Mouse (Mus musculus) heart, postnatal 25 days (tissue): Measurements from ENCODE around the gene Ifnar2. TPM values are rescaled to one million over a fixed set of nuclear protein-coding genes. Genes with fewer than 3 reads are reported as not detected.

ENCODE experiments used
- DNase-seq: peaks from one replicate; pipeline ENCODE4 v3.0.0; 2022; ENCODE audit warnings: low spot score
- intact Hi-C: fragments of 180-260 bp; cut with DNase I; formaldehyde crosslinking; loops from one replicate; pipeline ENCODE4 v1.15.1; 2025
- total RNA-seq, 2 experiments: library from RNA; stranded (reverse); gene quantifications; 2 replicates each; pipeline ENCODE4 v1.2.3; 2021

Gene Ifnar2
- total RNA-seq, 2 experiments from 2014 or later: 34.5 to 37.6 TPM

DNA sequence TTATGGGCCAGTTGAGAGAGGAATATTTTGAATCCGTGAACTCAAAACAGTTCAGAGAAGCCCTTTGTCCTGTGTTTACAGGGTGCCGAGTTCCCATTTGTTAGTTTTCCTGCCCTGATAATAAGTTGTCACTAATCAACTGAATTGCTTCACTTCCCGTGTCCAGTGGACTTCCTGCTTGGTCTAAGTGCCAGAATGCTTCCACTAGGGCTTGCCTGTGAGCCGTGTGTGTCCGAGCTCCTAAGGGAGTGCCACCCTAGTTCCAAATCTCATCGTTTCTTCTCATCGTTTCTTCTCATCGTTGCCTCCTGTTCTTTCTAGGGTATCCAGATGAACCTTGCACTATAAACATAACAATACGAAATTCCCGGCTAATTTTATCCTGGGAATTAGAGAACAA lies 13.0 kb downstream of the Ifnar2 start:
- DNase-seq: peak; percentile 52
- intact Hi-C loops: no loop called here

GRCm38 (mm10) chr16:91386419-91387120 lies 14.0 kb downstream of the Ifnar2 start:
- intact Hi-C loops: no loop called here
- DNase-seq: no peak

- DNase-seq: no peak
- intact Hi-C loops: no loop called here
Observed at GRCm38 (mm10) chr16:91387121-91387486, 14.5 kb downstream of the Ifnar2 start.

GRCm38 (mm10) chr16:91390100-91390499 lies 17.5 kb downstream of the Ifnar2 start:
- DNase-seq: no peak
- intact Hi-C loops: no loop called here

GRCm38 (mm10) chr16:91391421-91391820 lies 18.8 kb downstream of the Ifnar2 start, which contains the start of gene Gm21970:
Gene Gm21970 (plus strand): TSS chr16:91391721.
- no peak for DNase-seq
- intact Hi-C loops: no loop called here

GRCm38 (mm10) chr16:91394826-91395410 lies 22.3 kb downstream of the Ifnar2 start:
- intact Hi-C loops: no loop called here
- no peak for DNase-seq

DNA sequence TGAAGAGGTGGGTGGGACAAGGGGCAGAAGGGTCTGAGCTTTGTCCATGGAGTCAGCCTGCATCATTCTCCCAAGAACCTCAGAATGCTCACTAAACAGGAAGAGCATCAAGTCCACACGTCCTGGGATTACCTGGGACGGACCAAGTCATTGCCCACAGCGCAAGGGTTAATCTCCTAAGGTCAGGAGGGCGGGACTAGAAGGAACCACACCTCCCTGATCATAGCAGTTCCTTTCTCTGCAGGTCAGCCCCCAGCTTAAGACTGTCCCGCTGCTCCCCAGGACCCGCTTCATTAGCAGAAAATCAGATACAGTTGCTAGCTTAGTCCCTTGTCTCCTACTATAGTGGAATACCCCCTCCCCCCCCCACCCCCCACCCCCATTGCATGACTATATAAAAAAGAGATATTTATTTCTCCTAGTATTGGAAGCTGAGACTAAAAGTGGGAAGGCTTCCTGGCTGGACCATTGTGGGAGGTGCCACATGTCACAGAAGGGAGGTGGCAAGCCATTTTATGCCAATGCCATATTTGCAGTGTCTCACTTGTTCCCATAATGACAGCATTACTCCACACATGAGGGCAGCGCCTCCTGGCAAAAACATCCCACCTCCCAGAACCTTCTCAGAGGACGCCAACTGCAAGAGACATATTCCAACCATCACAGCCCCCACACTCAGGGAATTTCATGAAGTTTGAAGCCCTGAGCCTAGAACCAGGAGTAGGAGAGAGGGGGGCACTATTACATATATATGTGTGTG lies 23.2 kb downstream of the Ifnar2 start:
- intact Hi-C loops: no loop called here
- no peak for DNase-seq

GRCm38 (mm10) chr16:91396844-91397537 lies 24.4 kb downstream of the Ifnar2 start:
- intact Hi-C loops: no loop called here
- no peak for DNase-seq

- no peak for DNase-seq
- intact Hi-C loops: no loop called here
Observed at GRCm38 (mm10) chr16:91398030-91398429, 25.4 kb downstream of the Ifnar2 start.

GRCm38 (mm10) chr16:91398944-91399343 lies 26.4 kb downstream of the Ifnar2 start:
- intact Hi-C loops: no loop called here
- no peak for DNase-seq

GRCm38 (mm10) chr16:91401569-91402165 lies 29.1 kb downstream of the Ifnar2 start:
- intact Hi-C loops: no loop called here
- DNase-seq: no peak

- intact Hi-C loops: no loop called here
Observed at GRCm38 (mm10) chr16:91403784-91404183, 31.2 kb downstream of the Ifnar2 start.

DNA sequence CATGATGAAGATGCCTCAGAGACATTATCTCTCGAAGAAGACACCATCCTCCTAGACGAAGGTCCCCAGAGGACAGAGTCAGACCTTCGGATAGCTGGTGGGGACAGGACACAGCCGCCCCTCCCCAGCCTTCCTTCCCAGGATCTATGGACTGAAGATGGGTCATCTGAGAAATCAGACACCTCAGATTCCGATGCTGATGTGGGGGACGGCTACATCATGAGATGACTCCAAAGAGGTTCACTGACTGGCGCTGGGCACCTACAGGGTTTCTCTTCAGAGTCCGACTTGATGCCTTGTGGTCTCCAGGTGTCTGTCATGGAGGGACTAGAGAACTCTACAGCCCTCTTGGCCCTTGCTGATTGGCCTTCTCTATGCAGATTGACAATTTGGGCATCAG lies 31.6 kb downstream of the Ifnar2 start:
- intact Hi-C loops: no loop called here
- DNase-seq: no peak

More at GRCm38 (mm10) chr16:91403784-91404183, 31.2 kb downstream of the Ifnar2 start:
- DNase-seq: no peak

DNA sequence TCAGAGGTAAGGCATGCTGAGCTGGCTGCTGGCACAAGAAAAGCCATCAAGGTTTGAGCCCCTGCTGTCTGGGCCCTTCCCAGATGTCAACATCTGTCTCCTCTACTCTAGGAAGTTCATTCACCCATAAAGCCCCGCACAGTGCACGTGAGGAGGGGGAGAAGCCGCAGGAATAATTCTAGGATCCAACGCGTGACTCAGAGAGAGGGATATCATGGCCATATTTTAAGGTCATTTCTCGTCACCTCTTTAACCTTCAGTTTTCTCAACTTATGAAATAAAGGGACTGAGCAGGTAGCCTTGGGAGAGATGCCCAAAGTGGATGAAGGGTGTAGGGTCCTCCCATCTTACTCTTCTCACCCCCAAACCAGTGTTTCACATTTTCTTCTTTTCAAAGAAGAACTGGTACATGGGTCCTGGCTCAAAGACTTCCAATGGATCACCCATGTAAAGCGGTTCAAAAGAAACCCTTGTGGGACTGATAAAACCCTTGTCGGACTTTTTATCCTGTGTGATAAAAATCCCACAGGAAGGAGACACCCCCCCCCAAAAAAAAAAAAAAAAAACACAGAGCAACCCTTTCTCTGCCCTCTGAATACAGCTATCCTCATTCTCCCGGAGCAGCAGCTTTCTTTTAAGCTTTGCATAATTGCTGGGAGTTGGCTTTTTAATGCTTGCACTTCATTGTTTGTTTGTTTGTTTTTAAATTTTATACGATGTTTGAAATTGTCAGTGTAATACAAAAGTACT lies 32.4 kb downstream of the Ifnar2 start:
- DNase-seq: no peak
- intact Hi-C loops: no loop called here

GRCm38 (mm10) chr16:91405640-91406584 lies 33.3 kb downstream of the Ifnar2 start, which contains the start of gene Il10rb:
Gene Il10rb (plus strand): TSS chr16:91406164.
- peak; percentile 76 for DNase-seq
- intact Hi-C loops: loop anchor here (2.0 kb wide), 2 partner anchors 35 to 79 kb away; partner anchors contain the start of gene Ifnar1

GRCm38 (mm10) chr16:91406585-91407220 lies 34.1 kb downstream of the Ifnar2 start:
- intact Hi-C loops: loop anchor here (2.0 kb wide), 2 partner anchors 34 to 78 kb away; partner anchors contain the start of gene Ifnar1
- peak; percentile 25 for DNase-seq

DNA sequence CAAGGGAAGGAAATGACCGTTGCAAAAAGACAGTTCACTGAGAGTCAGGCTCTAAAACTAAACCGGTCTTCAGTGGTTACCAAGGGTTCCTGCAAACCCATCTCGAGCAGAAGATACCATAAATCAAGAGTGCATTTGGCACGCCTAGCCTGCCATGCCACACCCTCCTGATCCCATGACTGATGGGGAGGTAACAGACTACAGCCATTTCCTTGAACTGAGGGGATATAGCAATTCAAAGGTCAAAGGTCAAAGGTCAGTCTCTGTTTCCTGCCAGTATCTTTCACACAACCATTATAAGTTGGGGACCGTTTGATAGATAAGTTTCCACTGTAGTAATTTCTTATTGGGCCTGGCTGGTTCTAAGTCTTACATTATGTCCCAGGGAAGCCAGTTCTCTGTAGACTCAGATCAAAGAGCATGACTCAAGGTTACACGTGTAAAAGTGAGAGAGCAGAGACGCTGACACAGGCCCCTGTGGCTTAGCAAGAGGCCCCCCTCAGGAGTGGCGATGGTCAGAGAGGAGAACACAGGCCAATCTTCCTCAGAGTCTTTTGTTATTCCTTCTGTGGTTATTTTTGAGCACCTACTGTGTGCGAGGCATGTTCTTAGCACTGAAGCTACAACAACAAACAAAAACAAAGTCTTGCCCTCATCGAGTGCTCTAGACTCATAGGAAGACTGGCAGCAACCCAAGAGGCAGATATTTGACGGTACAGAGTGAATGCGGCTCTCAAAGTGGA lies 40.7 kb downstream of the Ifnar2 start:
- intact Hi-C loops: no loop called here

More for the DNA sequence above, 40.7 kb downstream of the Ifnar2 start:
- no peak for DNase-seq
